Mouse (Mus musculus) bone marrow, adult 2 months (tissue): Measurements from ENCODE around the gene Gemin4. TPM values are rescaled to one million over a fixed set of nuclear protein-coding genes. Genes with fewer than 3 reads are reported as not detected.
"Not testable (repeated sequence)": the region's sequence is repeated elsewhere in the genome, so short reads cannot be mapped to it uniquely, and the experiment has no call there.

ENCODE experiments used
- H3K27ac ChIP-seq: fragments of 200-500 bp; 2 replicates; pipeline ENCODE4 v1.5.1; 2012; ENCODE audit warnings: low read depth, mild to moderate bottlenecking, control low read depth, inconsistent platforms, low read length; ENCODE audit not compliant: control insufficient read depth, poor library complexity, insufficient read depth
- H3K4me1 ChIP-seq: fragments of 200-500 bp; 2 replicates; pipeline ENCODE4 v1.6.1; 2011; ENCODE audit warnings: low read length; ENCODE audit not compliant: control insufficient read depth, insufficient read depth
- H3K4me3 ChIP-seq: fragments of 200-500 bp; replicated peaks from 2 replicates; pipeline ENCODE3; 2011; ENCODE audit warnings: mild to moderate bottlenecking, low read depth, low read length, control low read depth; ENCODE audit not compliant: control insufficient read depth
- CTCF ChIP-seq: fragments of 200-500 bp; IDR thresholded peaks from 2 replicates; pipeline ENCODE4 v1.5.1; 2011; ENCODE audit warnings: low read length, control low read depth; ENCODE audit not compliant: control insufficient read depth, insufficient read depth
- POLR2A ChIP-seq: fragments of 200-500 bp; IDR thresholded peaks from 2 replicates; pipeline ENCODE4 v1.6.1; 2011; ENCODE audit warnings: low read depth, mild to moderate bottlenecking, control low read depth, low read length, borderline replicate concordance; ENCODE audit not compliant: control insufficient read depth
- WGBS: fragments of 180-500 bp; shearing (Covaris S2); methylation state at CpG from one replicate; pipeline ENCODE4 v1.1.7; 2018; 5-methylcytosine and 5-hydroxymethylcytosine counted together
- polyA plus RNA-seq: library from polyadenylated mRNA; stranded (reverse); fragments of >200 nt; gene quantifications from 2 replicates; pipeline ENCODE4 v1.2.4, GENCODE M21; 2011; ENCODE audit warnings: low replicate concordance; ENCODE audit not compliant: missing spikeins, insufficient read depth, insufficient read length

Gene Gemin4
- polyA plus RNA-seq, 1 experiment = not detected

- Histone ChIP-seq H3K4me3 (no peak overlapping the region), H3K27ac (no peak overlapping the region), H3K4me1 (no peaks in the 10 kb centered on the region)
- 85% methylated on average over 5 of the region's 5 CpGs for WGBS
- TF ChIP-seq CTCF = no peak
- TF ChIP-seq POLR2A = no peak
Observed at GRCm38 (mm10) chr11:76213841-76214240, 3.6 kb downstream of the Gemin4 start.

- not testable (repeated sequence) for H3K4me1 ChIP-seq, H3K4me3 ChIP-seq, H3K27ac ChIP-seq
- WGBS = 95% methylated on average over 5 of the region's 6 CpGs
Observed at GRCm38 (mm10) chr11:76211595-76211994, 5.9 kb downstream of the Gemin4 start.

GRCm38 (mm10) chr11:76210228-76210985, 7.1 kb downstream of the Gemin4 start:
- H3K27ac ChIP-seq = no peak overlapping the region
- 79% methylated on average over 13 of the region's 13 CpGs for WGBS
- no peaks in the 10 kb centered on the region for H3K4me1 ChIP-seq
- TF ChIP-seq CTCF = no peak
- no peak for TF ChIP-seq POLR2A
- no peak overlapping the region for H3K4me3 ChIP-seq

GRCm38 (mm10) chr11:76206793-76207192, 10.7 kb downstream of the Gemin4 start:
- no peaks in the 10 kb centered on the region for H3K4me1 ChIP-seq
- H3K27ac ChIP-seq = no peak overlapping the region
- TF ChIP-seq POLR2A = no peak
- TF ChIP-seq CTCF = no peak
- H3K4me3 ChIP-seq = no peak overlapping the region
- 75% methylated on average over 5 of the region's 5 CpGs for WGBS

- TF ChIP-seq POLR2A (0 out of 2 replicates have a peak, but pooled peaks have one; percentile 12), CTCF (no peak)
- Histone ChIP-seq H3K27ac (no peak overlapping the region), H3K4me3 (peak overlapping the region; percentile 74), H3K4me1 (no peaks in the 10 kb centered on the region)
- under 1% methylated on average over 90 of the region's 90 CpGs for WGBS
Observed at GRCm38 (mm10) chr11:76201761-76202674, 15.4 kb downstream of the Gemin4 start.

- TF ChIP-seq POLR2A (no peak), CTCF (no peak)
Observed at GRCm38 (mm10) chr11:76196977-76197469, 20.4 kb downstream of the Gemin4 start.

GRCm38 (mm10) chr11:76196275-76196976, 21.0 kb downstream of the Gemin4 start:
- WGBS = 79% methylated on average over 8 of the region's 8 CpGs
- TF ChIP-seq CTCF (no peak), POLR2A (no peak)
- H3K4me1 ChIP-seq = no peaks in the 10 kb centered on the region
- H3K4me3 ChIP-seq = no peak overlapping the region
- no peak overlapping the region for H3K27ac ChIP-seq

More at GRCm38 (mm10) chr11:76196977-76197469, 20.4 kb downstream of the Gemin4 start:
- Histone ChIP-seq H3K27ac (no peak overlapping the region), H3K4me3 (no peak overlapping the region), H3K4me1 (no peaks in the 10 kb centered on the region)
- 73% methylated on average over 8 of the region's 8 CpGs for WGBS

GRCm38 (mm10) chr11:76186908-76187307, 30.6 kb downstream of the Gemin4 start:
- no peak for TF ChIP-seq POLR2A
- TF ChIP-seq CTCF = no peak
- WGBS = 79% methylated on average over 6 of the region's 6 CpGs
- H3K4me3 ChIP-seq = no peak overlapping the region
- H3K27ac ChIP-seq = no peak overlapping the region
- H3K4me1 ChIP-seq = no peaks in the 10 kb centered on the region
